Mouse (Mus musculus): ENCODE results near the gene Map3k3. TPM values are rescaled to one million over a fixed set of nuclear protein-coding genes. Genes with fewer than 3 reads are reported as not detected.

The Map3k3 gene
- total RNA-seq, 4 experiments from 2014 or later, result 34.7 to 38.5 (median 36.1) TPM

DNA sequence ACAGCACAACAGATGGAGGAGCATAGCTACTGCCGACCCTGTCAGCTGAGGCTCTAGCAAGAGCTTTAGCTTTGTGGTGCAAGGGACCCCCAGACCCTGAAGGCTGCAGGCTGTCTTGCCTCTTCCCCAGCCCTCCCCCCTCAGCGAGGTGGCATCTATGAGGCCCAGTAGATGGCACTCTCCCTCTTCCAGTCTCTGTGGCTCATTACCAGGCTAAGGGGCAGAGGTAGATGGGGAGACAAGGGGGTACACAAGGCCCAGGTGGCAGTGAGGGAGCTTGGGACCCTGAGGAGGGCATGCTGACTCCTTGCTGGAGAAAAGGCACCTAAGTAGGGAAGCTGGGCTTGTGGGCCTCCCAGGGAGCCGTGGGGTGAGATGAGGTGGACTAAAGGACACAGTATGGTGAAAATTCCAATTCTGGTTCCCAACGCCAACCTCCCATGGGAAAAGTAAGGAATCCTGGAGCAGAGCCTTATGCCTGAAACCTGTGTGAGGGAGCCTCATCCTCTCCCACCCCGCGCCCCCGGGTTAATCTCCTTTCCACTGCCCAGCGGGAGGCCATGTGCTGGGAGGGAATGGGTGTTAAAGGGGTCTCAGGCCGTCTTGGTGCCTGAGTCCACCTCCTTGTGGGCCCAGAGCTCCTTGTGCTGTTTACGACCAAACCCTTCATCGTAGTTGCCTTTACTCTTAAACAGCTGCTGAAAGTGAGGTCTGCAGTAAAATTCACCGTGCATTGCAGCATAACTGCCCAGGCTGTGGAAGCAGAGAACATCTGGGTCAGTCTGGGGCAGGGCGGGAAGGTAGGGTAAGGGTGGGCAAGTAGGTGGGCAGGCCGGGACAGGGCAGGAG, 73.9 kb downstream of the Map3k3 start:
- no peak for DNase-seq (ENCODE audit: low spot score)

DNA sequence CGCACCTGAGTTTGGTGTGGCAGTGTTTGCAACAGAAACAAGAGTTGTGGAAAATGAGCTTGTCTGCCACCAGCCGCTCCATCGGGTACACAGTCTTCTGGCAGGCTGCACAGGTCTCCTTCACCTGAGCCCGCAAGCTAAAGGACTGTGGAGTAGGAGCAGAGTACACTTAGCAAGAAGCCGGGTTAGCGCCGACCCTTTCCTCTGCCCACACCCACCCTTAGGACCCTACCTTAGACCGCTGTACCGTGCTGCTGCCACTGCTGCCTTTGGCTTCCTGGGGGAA, 74.5 kb downstream of the Map3k3 start:
- DNase-seq (ENCODE audit: low spot score), result no peak

GRCm38 (mm10) chr11:106159216-106159920, 75.0 kb downstream of the Map3k3 start:
- no peak for DNase-seq (ENCODE audit: low spot score)

DNA sequence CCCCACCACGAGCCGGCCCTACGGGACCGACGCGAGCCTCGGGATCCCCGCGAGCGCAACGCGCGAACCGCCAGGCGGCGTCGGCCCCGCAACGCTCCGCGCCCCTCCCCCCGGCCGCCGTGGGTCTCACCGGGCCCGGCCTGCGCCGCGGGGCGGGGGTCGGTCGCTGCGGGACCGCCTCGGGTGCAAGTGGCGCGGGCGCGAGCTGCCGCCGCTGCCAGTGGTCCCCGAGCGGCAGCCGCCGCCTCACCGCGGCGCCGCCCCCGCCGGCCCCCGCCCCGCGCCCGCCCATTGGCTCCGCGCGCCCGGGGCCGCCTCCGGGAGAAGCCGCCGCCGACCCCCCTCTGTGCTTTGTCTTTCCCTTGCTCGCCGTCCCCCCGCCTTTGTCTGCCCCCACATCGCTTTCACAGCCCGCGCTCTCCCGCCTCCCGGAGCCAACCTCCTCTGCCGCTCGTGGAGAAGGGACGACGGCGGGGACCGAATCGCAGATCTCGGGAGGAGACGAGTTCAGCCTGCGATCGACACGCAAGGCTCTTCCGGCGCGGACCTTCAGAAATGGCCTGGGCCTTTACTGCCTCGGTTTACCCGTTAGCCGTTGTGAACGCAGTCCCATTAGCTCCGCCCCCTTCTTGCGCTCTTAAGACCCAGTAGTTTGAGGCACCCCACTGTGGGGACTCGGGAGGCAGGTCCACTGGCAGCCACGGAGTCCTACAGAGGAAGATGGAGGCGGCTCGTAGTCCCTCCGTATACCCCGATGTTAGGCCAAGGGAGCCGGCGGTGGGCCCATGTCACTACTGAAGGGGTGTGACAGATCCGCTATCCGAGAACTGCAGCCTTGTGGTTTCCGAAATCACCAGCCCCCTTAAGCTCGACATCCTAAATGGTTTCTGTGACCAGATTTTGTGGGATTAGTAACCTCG, 75.8 kb downstream of the Map3k3 start:
- DNase-seq (ENCODE audit: low spot score), result peak; percentile 55

DNA sequence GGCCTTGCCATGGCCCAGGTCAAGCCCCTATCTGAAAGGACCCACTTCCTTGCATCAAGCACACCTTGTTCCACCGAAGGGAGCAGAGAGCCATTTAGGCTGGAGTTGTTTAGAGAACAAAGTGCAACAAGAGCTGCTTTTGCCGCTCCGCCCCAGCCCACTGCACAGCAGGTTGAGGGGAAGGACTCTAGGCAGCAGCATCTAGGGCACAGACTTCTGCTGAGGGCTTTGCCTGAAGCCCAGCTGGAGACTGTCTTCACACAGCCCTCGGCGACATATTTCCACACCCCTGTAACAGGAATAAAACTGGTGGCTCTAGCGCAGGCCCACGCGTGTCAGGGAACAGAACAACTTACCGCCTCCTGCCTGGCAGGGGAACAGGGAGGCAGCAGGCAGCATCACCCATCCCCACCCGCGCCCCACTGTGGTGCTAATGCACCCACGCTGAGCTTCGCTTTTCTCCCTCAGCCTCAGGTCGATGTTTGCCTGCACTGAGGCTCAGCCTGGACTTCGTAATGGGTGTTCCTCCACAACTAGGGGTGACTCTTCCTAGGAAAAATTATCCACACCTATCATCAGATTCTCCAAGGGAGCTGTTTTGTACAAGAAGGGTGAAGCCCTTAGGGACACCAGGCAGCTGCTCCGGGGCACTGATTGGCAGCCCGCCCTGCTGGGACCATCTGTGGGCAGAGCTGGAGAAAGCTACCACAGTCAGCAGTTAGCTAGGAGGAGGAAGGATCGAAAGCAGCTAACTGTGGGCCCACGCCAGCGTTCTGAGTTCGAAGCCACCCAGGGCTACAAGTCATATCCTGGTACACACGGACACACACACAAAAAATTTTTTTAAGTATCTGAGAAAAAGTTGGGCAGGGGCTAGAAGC, 76.7 kb downstream of the Map3k3 start, which contains the start of the genes Gm10840 and Limd2:
Gm10840 (plus strand) TSS at position 10 of the 881 bp plus-strand sequence.
Limd2 (minus strand) TSS at position 20 of the 881 bp plus-strand sequence.
- DNase-seq (ENCODE audit: low spot score), result no peak

DNA sequence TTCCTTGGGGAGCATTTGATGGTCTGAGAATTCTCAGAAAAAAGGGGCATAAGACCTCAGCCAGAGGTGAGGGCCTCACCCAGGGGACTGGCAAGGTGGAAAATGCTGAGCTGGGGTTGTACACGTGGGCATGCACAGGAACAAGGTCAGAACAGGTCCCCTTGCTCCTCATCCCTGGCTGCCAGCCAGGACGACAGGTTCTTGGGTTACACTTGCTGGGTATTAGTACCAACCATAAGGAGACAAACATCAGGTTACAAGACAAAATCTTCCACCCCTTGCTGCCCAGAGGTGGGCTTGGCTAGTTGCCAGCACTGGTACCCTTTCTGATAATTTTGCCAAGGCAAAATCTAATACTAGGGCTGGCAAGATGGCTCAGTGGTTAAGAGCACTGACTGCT, 77.8 kb downstream of the Map3k3 start:
- DNase-seq (ENCODE audit: low spot score), result no peak

DNA sequence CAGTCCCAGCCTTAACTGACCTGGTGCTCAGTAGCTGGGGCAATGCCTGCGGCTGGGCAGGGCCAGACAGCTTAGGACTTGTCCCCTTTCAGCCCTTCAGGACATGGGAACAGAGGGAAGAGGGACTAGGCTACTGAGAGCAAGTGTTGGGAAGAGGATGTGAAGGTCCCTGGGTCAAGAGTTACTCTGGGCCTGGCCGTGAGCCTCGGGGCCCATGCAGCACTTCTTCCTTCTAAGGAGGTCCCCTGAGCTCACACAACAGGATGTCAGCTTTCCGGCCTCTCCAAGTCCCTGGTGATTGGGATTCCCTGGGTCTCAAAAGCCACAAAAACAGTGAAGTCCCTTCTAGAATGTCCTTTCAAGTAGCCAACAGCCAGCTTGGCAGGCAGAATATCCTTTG, 79.1 kb downstream of the Map3k3 start:
- DNase-seq (ENCODE audit: low spot score), result peak; percentile 49

GRCm38 (mm10) chr11:106164601-106165180, 80.3 kb downstream of the Map3k3 start:
- no peak for DNase-seq (ENCODE audit: low spot score)

- no peak for DNase-seq (ENCODE audit: low spot score)
Measured at GRCm38 (mm10) chr11:106167435-106167834, 83.0 kb downstream of the Map3k3 start.

- no peak for DNase-seq (ENCODE audit: low spot score)
Measured at GRCm38 (mm10) chr11:106170807-106171206, 86.4 kb downstream of the Map3k3 start.

- no peak for DNase-seq (ENCODE audit: low spot score)
Measured at GRCm38 (mm10) chr11:106173228-106173627, 88.8 kb downstream of the Map3k3 start.

DNA sequence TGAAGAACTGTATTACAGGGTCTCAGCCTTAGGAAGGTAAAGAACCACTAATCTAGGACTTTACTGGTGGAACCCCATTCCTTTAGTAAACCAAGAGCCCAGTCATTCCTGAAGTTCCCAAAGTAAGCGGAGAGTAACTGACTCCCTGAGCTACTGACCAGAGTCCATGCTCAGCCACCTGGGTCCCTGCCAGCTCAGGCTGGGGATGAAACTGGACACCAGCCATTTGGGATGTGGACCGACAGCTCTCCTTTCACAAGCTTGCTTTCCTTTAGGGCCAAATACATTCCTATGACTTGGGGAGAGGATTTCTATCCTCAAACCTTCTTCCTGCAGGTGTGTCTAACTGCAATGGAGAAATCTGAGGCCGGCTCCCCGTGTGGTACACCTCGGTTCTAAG, 90.0 kb downstream of the Map3k3 start:
- DNase-seq (ENCODE audit: low spot score), result no peak

DNA sequence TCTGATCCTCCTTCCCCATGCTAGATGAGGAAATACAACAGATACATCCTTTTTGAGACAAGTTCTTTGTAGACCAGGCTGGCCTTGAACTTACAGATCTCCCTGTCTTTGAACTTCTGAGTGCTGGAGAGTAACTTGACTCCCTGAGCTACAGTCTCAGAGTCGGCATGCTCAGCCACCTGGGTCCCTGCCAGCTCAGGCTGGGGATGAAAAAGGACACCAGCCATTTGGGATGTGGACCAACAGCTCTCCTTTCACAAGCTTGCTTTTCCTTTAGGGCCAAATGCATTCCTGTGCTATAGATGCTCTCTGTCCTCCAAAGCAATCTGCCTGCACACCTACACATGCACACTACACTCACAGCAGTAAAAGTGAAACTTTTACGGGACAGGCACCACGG, 90.7 kb downstream of the Map3k3 start:
- DNase-seq (ENCODE audit: low spot score), result no peak

DNA sequence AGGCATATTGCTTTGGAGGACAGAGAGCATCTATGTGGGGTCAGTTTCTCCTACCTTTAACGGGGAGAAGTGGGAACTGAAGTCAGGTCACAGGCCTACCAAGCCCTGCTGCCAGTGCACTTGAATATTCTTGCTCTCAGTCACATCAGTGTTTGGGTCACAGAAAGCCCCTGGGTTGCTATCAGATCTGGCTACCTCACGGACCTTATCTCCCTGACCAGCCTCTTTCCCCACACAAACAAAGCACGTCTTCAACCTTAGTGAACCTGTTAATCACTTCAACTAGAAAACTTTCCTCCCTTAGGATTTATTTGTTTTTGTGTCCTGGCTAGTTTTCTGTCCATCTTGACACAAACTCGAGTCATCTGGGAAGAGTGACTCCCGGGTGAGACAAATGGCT, 92.0 kb downstream of the Map3k3 start:
- no peak for DNase-seq (ENCODE audit: low spot score)

DNA sequence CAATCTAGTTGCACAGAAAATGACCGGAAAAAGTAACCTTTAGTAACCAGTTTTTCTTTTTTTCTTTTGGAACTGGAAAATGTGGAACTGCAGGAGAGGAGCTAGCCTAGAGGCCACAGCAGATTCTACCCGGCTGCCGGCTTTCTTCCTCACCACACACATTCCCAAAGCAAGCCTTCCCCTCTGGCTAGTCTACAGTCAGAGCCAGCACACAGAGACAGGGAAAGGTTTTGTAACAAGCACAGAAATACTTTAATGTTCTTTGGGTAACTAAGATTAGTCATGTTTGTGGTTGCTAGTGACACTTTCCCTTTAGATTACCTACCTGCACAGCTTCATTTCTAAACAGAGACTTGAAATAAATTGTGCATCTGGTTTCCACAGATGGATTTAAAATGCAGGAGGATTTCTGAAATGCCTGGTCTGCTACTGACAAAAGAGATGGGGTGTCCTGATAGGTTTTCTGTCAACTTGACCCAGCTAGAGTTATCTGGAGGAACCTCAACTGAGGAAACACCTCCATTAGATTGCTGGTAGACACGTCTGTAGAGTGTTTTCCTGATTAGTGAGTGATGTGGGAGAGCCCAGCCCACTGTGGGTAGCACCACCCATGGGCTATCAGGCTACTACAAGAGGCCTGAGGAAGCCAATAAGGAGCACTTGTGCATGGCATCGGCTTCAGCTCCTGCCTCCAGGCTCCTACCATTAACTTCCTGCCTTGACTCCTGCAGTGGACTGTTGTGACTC, 93.8 kb downstream of the Map3k3 start:
- DNase-seq (ENCODE audit: low spot score), result no peak

GRCm38 (mm10) chr11:106179711-106180448, 95.5 kb downstream of the Map3k3 start:
- no peak for DNase-seq (ENCODE audit: low spot score)

DNA sequence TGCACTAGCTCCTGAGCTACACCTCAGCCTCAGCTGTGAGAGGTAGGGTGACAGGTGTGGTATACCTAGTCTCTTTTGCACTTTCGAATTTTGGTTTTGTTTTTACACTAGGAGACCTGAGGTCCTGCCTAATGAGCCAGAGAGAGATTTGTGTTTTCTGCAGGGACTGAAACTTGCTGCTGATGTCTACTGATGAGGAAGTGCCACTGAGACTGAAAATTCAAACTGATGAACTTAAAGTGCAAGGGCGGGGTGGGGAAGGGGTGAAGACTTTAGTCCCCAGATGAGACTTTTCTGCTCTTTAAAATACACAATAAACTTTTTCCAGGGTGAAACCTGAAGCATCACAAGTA, 96.0 kb downstream of the Map3k3 start:
- DNase-seq (ENCODE audit: low spot score), result no peak

GRCm38 (mm10) chr11:106187326-106187725, 102.9 kb downstream of the Map3k3 start:
- no peak for DNase-seq (ENCODE audit: low spot score)

DNA sequence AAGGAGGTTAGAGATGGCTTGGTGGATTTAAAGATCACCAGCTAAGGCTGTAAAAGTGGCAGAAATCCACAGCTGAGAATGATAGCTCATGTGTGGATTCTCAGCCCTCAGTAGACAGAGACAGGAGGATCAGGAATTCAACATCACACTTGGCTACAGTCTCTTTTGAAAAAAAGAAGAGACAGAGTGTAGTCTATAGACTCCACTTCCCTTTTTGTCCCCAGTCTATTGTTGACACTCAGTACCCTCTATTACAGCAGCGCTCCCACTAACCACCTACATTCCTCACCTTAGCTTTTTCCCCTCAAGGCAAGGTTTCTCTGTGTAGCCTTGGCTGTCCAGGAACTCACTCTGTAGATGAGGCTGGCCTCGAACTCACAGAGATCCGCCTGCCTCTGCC, 107.3 kb downstream of the Map3k3 start:
- no peak for DNase-seq (ENCODE audit: low spot score)
